Mouse (Mus musculus): ENCODE results near the gene Cdc42bpb. TPM values are rescaled to one million over a fixed set of nuclear protein-coding genes. Genes with fewer than 3 reads are reported as not detected.

The Cdc42bpb gene
- polyA plus RNA-seq, 1 experiment from 2014 or later: 35.0 TPM

GRCm38 (mm10) chr12:111250116-111250515, 127.4 kb downstream of the Cdc42bpb start:
- Histone ChIP-seq H3K9me3 (no peaks in the 10 kb centered on the region), H3K27me3 (no peaks in the 10 kb centered on the region), H3K4me1 (no peaks in the 10 kb centered on the region), H3K36me3 (peaks cover 48% of the 10 kb centered on the region), H3K4me2 (replicated peaks) (no peak overlapping the region), H3K9ac (no peak overlapping the region), H3K27ac (no peak overlapping the region), H3K4me3 (no peak overlapping the region)
- 79% methylated on average over 8 of the region's 8 CpGs for WGBS
- ATAC-seq (ENCODE audit: insufficient number of reproducible peaks, insufficient read depth, low FRiP score, low TSS enrichment): no peak

GRCm38 (mm10) chr12:111249095-111249494, 128.4 kb downstream of the Cdc42bpb start:
- no peak for ATAC-seq (ENCODE audit: insufficient number of reproducible peaks, insufficient read depth, low FRiP score, low TSS enrichment)
- Histone ChIP-seq H3K4me2 (replicated peaks) (no peak overlapping the region), H3K4me1 (no peaks in the 10 kb centered on the region), H3K27me3 (no peaks in the 10 kb centered on the region), H3K4me3 (no peak overlapping the region), H3K9ac (no peak overlapping the region), H3K36me3 (peaks cover 51% of the 10 kb centered on the region), H3K27ac (no peak overlapping the region), H3K9me3 (no peaks in the 10 kb centered on the region)
- WGBS: 47% methylated on average over 3 of the region's 3 CpGs

GRCm38 (mm10) chr12:111246808-111247464, 130.6 kb downstream of the Cdc42bpb start:
- no peak for ATAC-seq (ENCODE audit: insufficient number of reproducible peaks, insufficient read depth, low FRiP score, low TSS enrichment)
- H3K36me3 ChIP-seq: peaks cover 63% of the 10 kb centered on the region

DNA sequence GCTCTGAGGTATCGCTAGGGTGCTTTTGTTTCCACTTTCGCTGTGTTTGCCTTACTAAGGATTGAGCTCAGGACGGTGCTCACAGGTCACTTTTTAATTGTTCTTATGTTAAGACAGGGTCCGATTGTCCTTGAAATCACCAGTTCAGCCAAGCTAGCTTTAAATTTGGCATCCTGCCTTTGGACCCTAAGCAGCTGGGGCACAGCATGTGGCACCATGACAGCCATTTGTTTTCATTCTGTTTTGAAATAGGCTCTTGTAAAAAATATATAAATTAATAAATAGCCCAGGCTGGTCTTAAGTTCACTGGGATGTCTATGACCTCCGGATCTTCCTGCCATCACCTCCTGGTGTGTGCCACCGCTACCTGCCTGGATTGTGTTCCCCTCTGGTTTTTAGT, 132.4 kb downstream of the Cdc42bpb start:
- Histone ChIP-seq H3K36me3 (peaks cover 60% of the 10 kb centered on the region), H3K9ac (no peak overlapping the region), H3K4me2 (replicated peaks) (no peak overlapping the region), H3K4me1 (no peaks in the 10 kb centered on the region), H3K27me3 (no peaks in the 10 kb centered on the region), H3K9me3 (no peaks in the 10 kb centered on the region), H3K27ac (no peak overlapping the region), H3K4me3 (no peak overlapping the region)
- WGBS: 83% methylated on average over 6 of the region's 6 CpGs
- no peak for ATAC-seq (ENCODE audit: insufficient number of reproducible peaks, insufficient read depth, low FRiP score, low TSS enrichment)

More at GRCm38 (mm10) chr12:111246808-111247464, 130.6 kb downstream of the Cdc42bpb start:
- H3K4me3 ChIP-seq: no peak overlapping the region
- no peaks in the 10 kb centered on the region for H3K27me3 ChIP-seq
- H3K9ac ChIP-seq: no peak overlapping the region
- H3K9me3 ChIP-seq: no peaks in the 10 kb centered on the region
- H3K27ac ChIP-seq: no peak overlapping the region
- WGBS: 93% methylated on average over 9 of the region's 9 CpGs
- H3K4me1 ChIP-seq: no peaks in the 10 kb centered on the region
- H3K4me2 ChIP-seq (replicated peaks): no peak overlapping the region

GRCm38 (mm10) chr12:111243733-111244132, 133.8 kb downstream of the Cdc42bpb start:
- H3K9me3 ChIP-seq: no peaks in the 10 kb centered on the region
- 93% methylated on average over 12 of the region's 12 CpGs for WGBS

More at GRCm38 (mm10) chr12:111243733-111244132, 133.8 kb downstream of the Cdc42bpb start:
- no peak overlapping the region for H3K27ac ChIP-seq
- no peaks in the 10 kb centered on the region for H3K27me3 ChIP-seq
- no peak for ATAC-seq (ENCODE audit: insufficient number of reproducible peaks, insufficient read depth, low FRiP score, low TSS enrichment)
- peaks cover 54% of the 10 kb centered on the region for H3K36me3 ChIP-seq
- no peaks in the 10 kb centered on the region for H3K4me1 ChIP-seq
- H3K4me3 ChIP-seq: no peak overlapping the region
- no peak overlapping the region for H3K4me2 ChIP-seq (replicated peaks)
- H3K9ac ChIP-seq: no peak overlapping the region

Other genes starting within 250 kb of the Cdc42bpb start
- gene Traf3, start 211.3 kb downstream of the Cdc42bpb start, polyA plus RNA-seq (2016; fragmentation: Nextera tagmentation; extraction: Ambion mirVana): 15.8 TPM in 2 replicates
- gene 4930595D18Rik, start 193.2 kb downstream of the Cdc42bpb start, polyA plus RNA-seq (2016; fragmentation: Nextera tagmentation; extraction: Ambion mirVana): not detected in 2 replicates
- gene Amn, start 106.6 kb downstream of the Cdc42bpb start, polyA plus RNA-seq (2016; fragmentation: Nextera tagmentation; extraction: Ambion mirVana): 0.38 and 0.52 TPM in 2 replicates
- gene Lbhd2, start 29.1 kb upstream of the Cdc42bpb start, polyA plus RNA-seq (2016; fragmentation: Nextera tagmentation; extraction: Ambion mirVana): 0.60 and 1.2 TPM in 2 replicates
- gene Exoc3l4, start 39.3 kb upstream of the Cdc42bpb start, polyA plus RNA-seq (2016; fragmentation: Nextera tagmentation; extraction: Ambion mirVana): 8.0 and 8.9 TPM in 2 replicates
- gene Tnfaip2, start 64.8 kb upstream of the Cdc42bpb start, polyA plus RNA-seq (2016; fragmentation: Nextera tagmentation; extraction: Ambion mirVana): 6.2 and 6.3 TPM in 2 replicates
- 24.4 and 28.1 TPM in 2 replicates for gene Gm266, start 108.1 kb upstream of the Cdc42bpb start, polyA plus RNA-seq (2016; fragmentation: Nextera tagmentation; extraction: Ambion mirVana)
- 602 and 657 TPM in 2 replicates for gene Eif5, start 160.3 kb upstream of the Cdc42bpb start, polyA plus RNA-seq (2016; fragmentation: Nextera tagmentation; extraction: Ambion mirVana)
- gene Mark3, start 196.8 kb upstream of the Cdc42bpb start, polyA plus RNA-seq (2016; fragmentation: Nextera tagmentation; extraction: Ambion mirVana): 69.8 and 70.0 TPM in 2 replicates

All from embryonic facial prominence, embryonic 12.5 days (tissue).